Mouse (Mus musculus) liver, embryonic 12.5 days (tissue): Measurements from ENCODE around the gene Macrod2. TPM values are rescaled to one million over a fixed set of nuclear protein-coding genes. Genes with fewer than 3 reads are reported as not detected.

ENCODE experiments used
- ATAC-seq: fragments of 200-750 bp; cut with Nextera tagmentation; 2 replicates; pipeline ENCODE4 v1.8.0; 2017; ENCODE audit warnings: moderate number of reproducible peaks, mild to moderate bottlenecking, moderate library complexity
- H3K27ac ChIP-seq: fragments of 300-500 bp; sonication (generic); 2 replicates; pipeline ENCODE4 v1.5.1; 2016; ENCODE audit warnings: mild to moderate bottlenecking
- H3K27me3 ChIP-seq: fragments of 300-500 bp; sonication (generic); replicated peaks from 2 replicates; pipeline ENCODE4 v1.6.1; 2016; ENCODE audit warnings: mild to moderate bottlenecking, moderate library complexity
- H3K36me3 ChIP-seq: fragments of 300-500 bp; sonication (generic); 2 replicates; pipeline ENCODE4 v1.6.1; 2016; ENCODE audit warnings: mild to moderate bottlenecking, moderate library complexity
- H3K4me1 ChIP-seq: fragments of 300-500 bp; sonication (generic); 2 replicates; pipeline ENCODE4 v1.6.1; 2016
- H3K4me2 ChIP-seq: fragments of 300-500 bp; sonication (generic); 2 replicates; pipeline ENCODE4 v1.6.1; 2016; ENCODE audit warnings: mild to moderate bottlenecking, moderate library complexity
- H3K4me3 ChIP-seq: fragments of 300-500 bp; sonication (generic); 2 replicates; pipeline ENCODE4 v1.5.1; 2016; ENCODE audit warnings: mild to moderate bottlenecking, moderate library complexity
- H3K9ac ChIP-seq: fragments of 300-500 bp; sonication (generic); 2 replicates; pipeline ENCODE4 v1.6.1; 2016; ENCODE audit warnings: mild to moderate bottlenecking, moderate library complexity
- H3K9me3 ChIP-seq: fragments of 300-500 bp; sonication (generic); replicated peaks from 2 replicates; pipeline ENCODE4 v1.6.1; 2016; ENCODE audit warnings: mild to moderate bottlenecking, moderate library complexity
- WGBS: fragments of 180-500 bp; shearing (Covaris S2); methylation state at CpG from one replicate; pipeline ENCODE4 v1.1.7; 2016; ENCODE audit not compliant: insufficient replicate concordance; 5-methylcytosine and 5-hydroxymethylcytosine counted together
- polyA plus RNA-seq: library from polyadenylated mRNA; unstranded; fragments of >200 nt; fragmentation: Nextera tagmentation; extraction: Ambion mirVana; gene quantifications from 2 replicates; pipeline ENCODE4 v1.2.1, GENCODE M21; 2016

Gene Macrod2
- polyA plus RNA-seq, 1 experiment from 2014 or later = 11.3 TPM

DNA sequence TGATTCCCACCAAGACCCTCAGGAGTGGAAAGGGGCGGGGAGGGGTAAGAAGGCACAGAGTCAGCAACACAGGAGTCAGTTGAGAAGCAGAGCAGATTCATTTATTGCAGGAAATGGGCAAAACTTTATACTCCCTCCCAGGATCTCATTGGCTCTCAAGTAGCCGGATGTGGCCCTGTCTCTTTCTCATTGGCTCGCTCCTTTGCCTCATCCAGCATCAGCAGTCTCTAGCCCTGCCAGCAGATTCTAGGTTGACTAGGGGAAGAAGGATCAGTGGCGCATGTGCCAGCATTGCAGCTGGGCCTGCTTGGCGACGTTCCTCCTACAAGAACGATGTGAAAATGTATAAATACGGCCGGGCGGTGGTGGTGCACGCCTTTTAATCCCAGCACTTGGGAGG lies 378.3 kb downstream of the Macrod2 start:
- ATAC-seq = no peak
- Histone ChIP-seq H3K27me3 (no peaks in the 10 kb centered on the region), H3K9ac (no peak overlapping the region), H3K4me2 (no peak overlapping the region), H3K9me3 (no peaks in the 10 kb centered on the region), H3K27ac (no peak overlapping the region), H3K4me3 (no peak overlapping the region), H3K36me3 (no peaks in the 10 kb centered on the region), H3K4me1 (no peaks in the 10 kb centered on the region)
- WGBS = 75% methylated on average over 11 of the region's 11 CpGs

- WGBS = 74% methylated on average over 4 of the region's 4 CpGs
- H3K4me2 ChIP-seq = no peak overlapping the region
These were observed 379.8 kb downstream of the Macrod2 start for GRCm38 (mm10) chr2:140774808-140775370.

DNA sequence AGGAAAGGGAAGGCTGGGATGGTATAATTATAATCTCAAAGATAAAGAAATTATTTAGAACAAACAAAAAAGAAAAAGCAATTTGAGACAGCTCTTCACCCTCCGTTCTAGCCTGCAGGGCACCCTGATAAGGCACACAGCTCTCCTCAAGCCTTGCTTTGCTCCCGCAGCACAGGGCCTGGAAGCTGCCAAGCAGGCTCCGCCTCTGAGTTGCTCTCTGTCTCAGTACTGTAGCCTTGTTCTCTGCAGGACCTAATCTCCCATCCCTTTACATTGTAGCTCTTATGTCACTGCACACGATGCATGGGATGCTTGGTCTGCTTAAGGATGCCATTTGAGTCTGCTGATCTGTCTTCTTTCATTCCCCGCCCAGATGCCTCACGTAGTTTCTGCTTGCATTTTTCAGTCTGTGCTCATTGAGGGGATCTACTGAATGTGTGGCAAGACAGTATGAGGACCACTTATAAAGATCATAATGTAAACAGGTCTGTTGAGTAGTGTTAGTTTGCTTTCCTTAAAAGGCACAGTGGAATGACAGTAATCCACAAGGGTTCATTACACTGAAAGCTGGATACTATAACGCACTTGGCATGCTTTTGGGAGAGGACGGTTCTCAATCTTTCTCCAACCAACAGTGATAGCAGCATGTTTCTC lies 380.5 kb downstream of the Macrod2 start:
- WGBS = 56% methylated on average over 8 of the region's 8 CpGs

More at GRCm38 (mm10) chr2:140774808-140775370, 379.8 kb downstream of the Macrod2 start:
- no peaks in the 10 kb centered on the region for H3K4me1 ChIP-seq
- H3K4me3 ChIP-seq = no peak overlapping the region
- H3K9me3 ChIP-seq = no peaks in the 10 kb centered on the region
- H3K27ac ChIP-seq = no peak overlapping the region
- H3K9ac ChIP-seq = no peak overlapping the region
- no peaks in the 10 kb centered on the region for H3K36me3 ChIP-seq
- H3K27me3 ChIP-seq = no peaks in the 10 kb centered on the region
- ATAC-seq = no peak

GRCm38 (mm10) chr2:140778212-140778611 lies 383.1 kb downstream of the Macrod2 start:
- H3K9ac ChIP-seq = no peak overlapping the region
- no peaks in the 10 kb centered on the region for H3K9me3 ChIP-seq
- ATAC-seq = no peak
- no peak overlapping the region for H3K27ac ChIP-seq
- H3K4me1 ChIP-seq = no peaks in the 10 kb centered on the region
- H3K4me2 ChIP-seq = no peak overlapping the region
- H3K27me3 ChIP-seq = no peaks in the 10 kb centered on the region
- no peaks in the 10 kb centered on the region for H3K36me3 ChIP-seq
- WGBS = 35% methylated on average over 13 of the region's 13 CpGs
- H3K4me3 ChIP-seq = no peak overlapping the region

More for the DNA sequence above, 380.5 kb downstream of the Macrod2 start:
- Histone ChIP-seq H3K27ac (no peak overlapping the region), H3K9me3 (no peaks in the 10 kb centered on the region), H3K36me3 (no peaks in the 10 kb centered on the region), H3K4me3 (no peak overlapping the region), H3K4me1 (no peaks in the 10 kb centered on the region), H3K27me3 (no peaks in the 10 kb centered on the region), H3K4me2 (no peak overlapping the region), H3K9ac (no peak overlapping the region)
- 0 out of 2 replicates have a peak, but pooled peaks have one; percentile 35 for ATAC-seq

DNA sequence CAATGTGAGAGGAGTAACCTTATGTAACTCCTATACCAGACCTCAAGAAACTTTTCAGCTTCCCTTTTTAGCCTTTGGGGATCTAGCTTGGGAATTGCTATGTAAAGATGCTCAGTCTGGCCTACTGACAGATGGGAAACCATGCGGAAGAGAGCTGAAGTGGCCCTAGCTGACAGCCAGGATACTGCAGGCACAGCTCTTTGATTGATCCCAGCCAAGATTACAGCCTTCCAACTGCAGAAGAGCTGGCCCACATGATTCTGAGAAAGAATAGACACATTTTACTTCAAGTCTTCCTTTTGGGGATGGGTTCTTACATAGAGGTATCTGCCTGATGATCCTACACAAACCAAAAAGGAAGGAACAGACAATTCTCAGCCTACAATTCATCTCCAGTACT lies 387.9 kb downstream of the Macrod2 start:
- Histone ChIP-seq H3K27me3 (no peaks in the 10 kb centered on the region), H3K9me3 (no peaks in the 10 kb centered on the region), H3K4me2 (no peak overlapping the region), H3K4me1 (no peaks in the 10 kb centered on the region), H3K36me3 (no peaks in the 10 kb centered on the region), H3K4me3 (no peak overlapping the region), H3K27ac (no peak overlapping the region), H3K9ac (no peak overlapping the region)
- ATAC-seq = no peak
- 48% methylated on average over 1 of the region's 1 CpGs for WGBS

GRCm38 (mm10) chr2:140784626-140785025 lies 389.5 kb downstream of the Macrod2 start:
- ATAC-seq = peak; percentile 74
- Histone ChIP-seq H3K4me2 (no peak overlapping the region), H3K4me1 (no peaks in the 10 kb centered on the region), H3K27me3 (no peaks in the 10 kb centered on the region), H3K36me3 (no peaks in the 10 kb centered on the region), H3K9me3 (no peaks in the 10 kb centered on the region), H3K9ac (no peak overlapping the region), H3K4me3 (no peak overlapping the region), H3K27ac (no peak overlapping the region)
- 14% methylated on average over 2 of the region's 2 CpGs for WGBS

DNA sequence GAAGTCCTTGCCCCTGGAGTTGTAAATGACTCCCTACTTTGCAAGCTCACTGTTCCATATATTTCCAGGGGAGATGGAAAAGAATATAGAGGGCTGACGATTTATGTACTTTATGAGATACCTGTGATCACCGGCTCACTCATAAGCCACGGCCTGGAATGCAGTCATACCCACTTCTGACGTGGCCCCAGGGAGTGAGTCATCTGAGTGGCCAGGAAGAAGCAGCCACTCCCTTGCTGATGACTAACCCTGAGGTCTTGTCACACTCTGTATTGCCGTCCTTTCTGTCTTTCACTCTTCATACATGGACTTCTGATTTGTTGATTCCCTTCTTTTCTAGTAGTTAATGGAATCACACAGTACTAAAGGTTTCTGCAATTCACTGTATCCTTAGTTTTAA lies 395.3 kb downstream of the Macrod2 start:
- Histone ChIP-seq H3K36me3 (no peaks in the 10 kb centered on the region), H3K27ac (no peak overlapping the region), H3K4me3 (no peak overlapping the region), H3K9ac (no peak overlapping the region), H3K9me3 (no peaks in the 10 kb centered on the region), H3K4me2 (no peak overlapping the region), H3K27me3 (no peaks in the 10 kb centered on the region), H3K4me1 (no peaks in the 10 kb centered on the region)
- 37% methylated on average over 5 of the region's 5 CpGs for WGBS
- ATAC-seq = no peak

DNA sequence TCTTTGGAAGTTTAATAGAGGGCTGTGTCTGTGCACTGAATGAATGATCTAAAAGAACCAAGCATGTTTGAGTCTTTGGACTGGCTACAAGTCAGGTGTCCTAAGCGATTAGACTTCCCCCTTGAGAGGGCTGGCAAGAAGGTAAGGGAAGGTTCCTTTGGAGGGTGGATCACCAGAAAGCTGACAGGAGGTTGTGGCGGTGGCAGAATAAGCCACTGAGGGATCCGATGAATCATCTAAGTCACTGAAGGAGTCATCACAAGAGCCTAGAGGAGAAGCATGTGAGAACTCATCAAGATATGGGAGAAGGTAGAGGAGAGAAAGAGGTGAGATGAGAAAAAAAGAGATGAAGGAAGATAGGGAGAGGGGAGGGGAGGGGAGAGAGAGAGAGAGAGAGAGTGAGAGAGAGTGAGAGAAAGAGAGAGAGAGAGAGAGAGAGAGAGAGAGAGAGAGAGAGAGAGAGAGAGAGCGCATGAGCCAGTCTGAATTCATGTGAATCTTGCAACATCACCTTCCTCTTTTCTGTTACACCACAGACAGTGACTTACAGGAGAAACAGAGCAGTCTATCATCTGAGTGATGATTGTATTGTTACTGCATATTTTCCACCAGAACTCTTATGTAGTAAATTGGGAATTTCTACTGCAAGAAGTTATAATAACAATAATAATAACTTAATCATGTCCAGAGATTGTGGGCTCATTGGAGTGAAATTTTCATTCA lies 398.9 kb downstream of the Macrod2 start:
- Histone ChIP-seq H3K4me3 (no peak overlapping the region), H3K36me3 (no peaks in the 10 kb centered on the region), H3K4me1 (no peaks in the 10 kb centered on the region), H3K27ac (no peak overlapping the region), H3K27me3 (no peaks in the 10 kb centered on the region), H3K9me3 (no peaks in the 10 kb centered on the region), H3K9ac (no peak overlapping the region), H3K4me2 (no peak overlapping the region)
- no peak for ATAC-seq
- WGBS = 35% methylated on average over 4 of the region's 4 CpGs

DNA sequence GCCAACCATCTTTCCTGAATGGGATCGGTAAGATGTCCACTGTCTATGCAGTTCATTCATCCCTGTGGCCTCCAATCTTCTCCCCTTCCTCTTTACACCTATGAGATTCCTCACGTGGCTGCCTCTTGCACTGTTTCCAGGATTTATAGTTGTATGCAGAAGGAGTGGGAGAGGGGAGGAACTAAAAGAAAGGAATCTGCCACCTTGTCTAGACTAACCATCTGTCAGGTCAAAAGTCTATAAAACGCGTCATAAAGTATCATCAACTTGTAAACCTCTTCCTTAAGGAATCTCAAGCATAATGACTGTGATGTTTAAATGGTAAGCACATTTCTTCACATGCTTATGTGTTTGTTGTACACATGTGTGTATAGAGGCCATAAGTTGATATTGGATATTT lies 416.6 kb downstream of the Macrod2 start:
- 64% methylated on average over 4 of the region's 4 CpGs for WGBS
- Histone ChIP-seq H3K27ac (no peak overlapping the region), H3K9me3 (no peaks in the 10 kb centered on the region), H3K4me1 (no peaks in the 10 kb centered on the region), H3K27me3 (no peaks in the 10 kb centered on the region), H3K4me3 (no peak overlapping the region), H3K9ac (no peak overlapping the region), H3K4me2 (no peak overlapping the region), H3K36me3 (no peaks in the 10 kb centered on the region)
- ATAC-seq = no peak

- Histone ChIP-seq H3K4me1 (no peaks in the 10 kb centered on the region), H3K9ac (no peak overlapping the region), H3K4me3 (no peak overlapping the region), H3K9me3 (no peaks in the 10 kb centered on the region), H3K27ac (no peak overlapping the region), H3K36me3 (no peaks in the 10 kb centered on the region), H3K27me3 (no peaks in the 10 kb centered on the region), H3K4me2 (no peak overlapping the region)
- 25% methylated on average over 2 of the region's 2 CpGs for WGBS
- ATAC-seq = no peak
These were observed 424.4 kb downstream of the Macrod2 start for GRCm38 (mm10) chr2:140819391-140820120.

DNA sequence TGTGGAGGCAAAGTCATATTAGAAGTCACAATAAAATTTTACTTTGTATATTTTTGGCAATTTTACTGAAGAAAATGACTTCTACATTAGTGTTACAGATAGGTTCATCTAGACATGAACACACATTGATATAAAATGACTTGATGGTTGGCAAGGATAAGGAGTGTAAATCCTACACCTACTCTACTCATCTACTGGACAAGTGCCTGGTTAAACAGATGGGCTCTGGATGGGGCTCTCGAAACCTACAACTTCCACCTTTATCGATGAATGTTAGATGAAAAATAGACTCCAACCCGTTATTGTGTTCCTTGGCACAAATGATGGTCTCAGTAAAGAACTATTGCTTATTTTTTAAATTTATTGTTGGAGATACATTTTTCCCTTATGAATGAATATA lies 427.3 kb downstream of the Macrod2 start:
- Histone ChIP-seq H3K4me2 (no peak overlapping the region), H3K4me1 (no peaks in the 10 kb centered on the region), H3K9ac (no peak overlapping the region), H3K9me3 (no peaks in the 10 kb centered on the region), H3K27me3 (no peaks in the 10 kb centered on the region), H3K36me3 (no peaks in the 10 kb centered on the region), H3K27ac (no peak overlapping the region), H3K4me3 (no peak overlapping the region)
- ATAC-seq = no peak
- WGBS = 83% methylated on average over 3 of the region's 3 CpGs

- Histone ChIP-seq H3K9ac (no peak overlapping the region), H3K9me3 (no peaks in the 10 kb centered on the region), H3K4me2 (no peak overlapping the region), H3K27ac (no peak overlapping the region), H3K4me3 (no peak overlapping the region), H3K36me3 (no peaks in the 10 kb centered on the region), H3K27me3 (no peaks in the 10 kb centered on the region), H3K4me1 (no peaks in the 10 kb centered on the region)
- no peak for ATAC-seq
- WGBS = 39% methylated on average over 2 of the region's 2 CpGs
These were observed 431.1 kb downstream of the Macrod2 start for GRCm38 (mm10) chr2:140826241-140826640.
